Mouse (Mus musculus): ENCODE data around the gene Asap3.

DNA sequence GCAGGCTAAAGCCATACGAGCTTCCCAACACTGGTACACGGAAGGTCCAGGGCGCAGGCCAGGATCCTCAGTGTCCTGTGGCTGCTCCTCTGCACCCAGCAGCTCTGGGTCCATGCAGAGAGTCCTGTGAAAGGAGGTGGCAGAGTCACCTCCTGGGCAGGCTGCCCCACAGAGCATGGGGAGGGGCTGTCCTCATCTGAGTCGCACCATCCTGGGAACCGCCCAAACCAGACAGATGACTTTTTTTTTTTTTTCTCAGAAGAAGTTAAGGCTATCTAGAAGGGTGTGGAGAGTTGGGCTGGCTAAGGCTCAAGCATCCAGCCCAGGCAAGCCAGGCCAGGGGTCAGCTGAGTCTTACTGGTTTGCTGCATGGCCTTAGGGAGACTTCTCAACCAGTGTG, 22.5 kb downstream of the Asap3 start:
- TF ChIP-seq CTCF (IDR thresholded peaks at IDR 0.05; ENCODE audit: low read depth, low read length) (no peak), GATA1 (IDR thresholded peaks at IDR 0.05; ENCODE audit: borderline replicate concordance, low read length) (no peak), GATA2 (IDR thresholded peaks at IDR 0.05; ENCODE audit: borderline replicate concordance, low read depth, low read length) (no peak), TAL1 (conservative IDR thresholded peaks at IDR 0.05; ENCODE audit: low read depth, low read length) (no peak), POLR2AphosphoS5 (IDR thresholded peaks at IDR 0.05; ENCODE audit: insufficient replicate concordance, low read depth, low read length) (no peak)
